Mouse (Mus musculus) embryonic facial prominence, embryonic 11.5 days (tissue): ENCODE data around the gene Tmcc1. TPM values are rescaled to one million over a fixed set of nuclear protein-coding genes. Genes with fewer than 3 reads are reported as not detected.

ENCODE experiments used
- ATAC-seq: fragments of 200-750 bp; cut with Nextera tagmentation; replicated peaks from 2 replicates; pipeline ENCODE4 v1.8.0; 2017; ENCODE audit warnings: low read depth; ENCODE audit not compliant: insufficient number of reproducible peaks, low FRiP score, low TSS enrichment
- DNase-seq: peaks from one replicate; pipeline ENCODE4 v3.0.0-alpha.2; 2015; ENCODE audit warnings: low spot score
- H3K27ac ChIP-seq: fragments of 300-500 bp; sonication (generic); replicated peaks from 2 replicates; pipeline ENCODE4 v1.5.1; 2014; ENCODE audit warnings: mild to moderate bottlenecking, low read depth, low read length, control low read depth
- H3K27me3 ChIP-seq: fragments of 300-500 bp; sonication (generic); 2 replicates; pipeline ENCODE4 v1.6.1; 2014; ENCODE audit warnings: mild to moderate bottlenecking, low read length, moderate library complexity, mixed read lengths; ENCODE audit not compliant: control insufficient read depth, insufficient read depth
- H3K36me3 ChIP-seq: fragments of 300-500 bp; sonication (generic); replicated peaks from 2 replicates; pipeline ENCODE4 v1.6.1; 2014; ENCODE audit warnings: low read depth, mild to moderate bottlenecking, low read length, moderate library complexity, mixed read lengths; ENCODE audit not compliant: control insufficient read depth, insufficient read depth
- H3K4me1 ChIP-seq: fragments of 300-500 bp; sonication (generic); 2 replicates; pipeline ENCODE4 v1.6.1; 2014; ENCODE audit warnings: low read length, mixed read lengths; ENCODE audit not compliant: control insufficient read depth, insufficient read depth
- H3K4me2 ChIP-seq: fragments of 300-500 bp; sonication (generic); 2 replicates; pipeline ENCODE4 v1.6.1; 2014; ENCODE audit warnings: low read depth, mild to moderate bottlenecking, control low read depth, low read length, moderate library complexity
- H3K4me3 ChIP-seq: fragments of 300-500 bp; sonication (generic); 2 replicates; pipeline ENCODE4 v1.5.1; 2014; ENCODE audit warnings: low read depth, low read length, control low read depth
- H3K9ac ChIP-seq: fragments of 300-500 bp; sonication (generic); replicated peaks from 2 replicates; pipeline ENCODE4 v1.6.1; 2014; ENCODE audit warnings: mild to moderate bottlenecking, control low read depth, low read length
- H3K9me3 ChIP-seq: fragments of 300-500 bp; sonication (generic); replicated peaks from 2 replicates; pipeline ENCODE4 v1.6.1; 2016; ENCODE audit warnings: mild to moderate bottlenecking, low read length, inconsistent platforms, mixed read lengths; ENCODE audit not compliant: control insufficient read depth
- WGBS: fragments of 180-500 bp; shearing (Covaris S2); extraction: QIAGEN DNeasy Blood & Tissue Kit; methylation state at CpG from one replicate; pipeline ENCODE4 v1.1.7; 2014; 5-methylcytosine and 5-hydroxymethylcytosine counted together
- polyA plus RNA-seq: library from polyadenylated mRNA; unstranded; fragments of >200 nt; fragmentation: Nextera tagmentation; extraction: Ambion mirVana; gene quantifications from 2 replicates; pipeline ENCODE4 v1.2.1, GENCODE M21; 2014

The Tmcc1 gene
- polyA plus RNA-seq, 1 experiment from 2014 or later, result 14.1 TPM

GRCm38 (mm10) chr6:115992981-115993380, 200.3 kb downstream of the Tmcc1 start:
- peaks cover 23% of the 10 kb centered on the region for H3K27me3 ChIP-seq
- H3K4me1 ChIP-seq, result peaks cover 20% of the 10 kb centered on the region
- 41% methylated on average over 6 of the region's 6 CpGs for WGBS
- no peaks in the 10 kb centered on the region for H3K9me3 ChIP-seq
- DNase-seq, result no peak
- H3K4me3 ChIP-seq, result peak overlapping the region; percentile 57
- no peak for ATAC-seq
- no peaks in the 10 kb centered on the region for H3K36me3 ChIP-seq
- peak overlapping the region; percentile 87 for H3K4me2 ChIP-seq
- H3K27ac ChIP-seq, result no peak overlapping the region
- peak overlapping the region; percentile 48; the same call in 1 of the 2 replicates for H3K9ac ChIP-seq

GRCm38 (mm10) chr6:115991881-115992620, 201.2 kb downstream of the Tmcc1 start:
- WGBS, result 27% methylated on average over 10 of the region's 10 CpGs
- DNase-seq, result no peak
- H3K9me3 ChIP-seq, result no peaks in the 10 kb centered on the region
- H3K9ac ChIP-seq, result peak overlapping the region; percentile 23
- no peak overlapping the region for H3K4me2 ChIP-seq
- no peaks in the 10 kb centered on the region for H3K36me3 ChIP-seq
- H3K4me3 ChIP-seq, result peak overlapping the region; percentile 57
- peaks cover 23% of the 10 kb centered on the region for H3K27me3 ChIP-seq
- peaks cover 14% of the 10 kb centered on the region for H3K4me1 ChIP-seq
- H3K27ac ChIP-seq, result no peak overlapping the region
- ATAC-seq, result no peak

- 26% methylated on average over 13 of the region's 13 CpGs for WGBS
- ATAC-seq, result no peak
- DNase-seq, result peak; percentile 40
- no peak overlapping the region for H3K27ac ChIP-seq
- H3K4me1 ChIP-seq, result peaks cover 15% of the 10 kb centered on the region
- H3K4me3 ChIP-seq, result peak overlapping the region; percentile 12
- H3K27me3 ChIP-seq, result peaks cover 23% of the 10 kb centered on the region
- peak overlapping the region; percentile 23 for H3K9ac ChIP-seq
- H3K36me3 ChIP-seq, result no peaks in the 10 kb centered on the region
- no peaks in the 10 kb centered on the region for H3K9me3 ChIP-seq
- H3K4me2 ChIP-seq, result peak overlapping the region; percentile 5
Measured at GRCm38 (mm10) chr6:115991108-115991880, 202.0 kb downstream of the Tmcc1 start.

GRCm38 (mm10) chr6:115990479-115990878, 202.8 kb downstream of the Tmcc1 start:
- Histone ChIP-seq H3K4me2 (no peak overlapping the region; the same call in 1 of the 2 replicates), H3K4me3 (peak overlapping the region; percentile 12; the same call in 1 of the 2 replicates), H3K27me3 (peaks cover 23% of the 10 kb centered on the region), H3K9ac (no peak overlapping the region), H3K9me3 (no peaks in the 10 kb centered on the region), H3K36me3 (no peaks in the 10 kb centered on the region), H3K4me1 (peaks cover 14% of the 10 kb centered on the region), H3K27ac (no peak overlapping the region)
- no peak for ATAC-seq
- 86% methylated on average over 9 of the region's 9 CpGs for WGBS
- DNase-seq, result no peak

- 79% methylated on average over 3 of the region's 3 CpGs for WGBS
- DNase-seq (no peak), ATAC-seq (no peak)
- Histone ChIP-seq H3K9ac (no peak overlapping the region), H3K4me3 (no peak overlapping the region), H3K27ac (no peak overlapping the region), H3K4me1 (peaks cover 14% of the 10 kb centered on the region), H3K4me2 (no peak overlapping the region; the same call in none of the 2 replicates), H3K36me3 (no peaks in the 10 kb centered on the region), H3K9me3 (no peaks in the 10 kb centered on the region), H3K27me3 (peaks cover 23% of the 10 kb centered on the region)
Measured at GRCm38 (mm10) chr6:115990056-115990455, 203.2 kb downstream of the Tmcc1 start.

- Histone ChIP-seq H3K9me3 (no peaks in the 10 kb centered on the region), H3K9ac (no peak overlapping the region), H3K4me2 (no peak overlapping the region; the same call in 1 of the 2 replicates), H3K27ac (no peak overlapping the region), H3K27me3 (peaks cover 23% of the 10 kb centered on the region), H3K4me3 (no peak overlapping the region), H3K4me1 (peaks cover 14% of the 10 kb centered on the region), H3K36me3 (no peaks in the 10 kb centered on the region)
- ATAC-seq (no peak), DNase-seq (no peak)
- 74% methylated on average over 4 of the region's 4 CpGs for WGBS
Measured at GRCm38 (mm10) chr6:115989607-115990006, 203.7 kb downstream of the Tmcc1 start.

- Histone ChIP-seq H3K4me2 (peak overlapping the region; percentile 16; the same call in 1 of the 2 replicates), H3K27ac (no peak overlapping the region), H3K4me3 (no peak overlapping the region), H3K27me3 (peaks cover 20% of the 10 kb centered on the region), H3K9ac (no peak overlapping the region), H3K4me1 (peaks cover 14% of the 10 kb centered on the region), H3K9me3 (no peaks in the 10 kb centered on the region), H3K36me3 (no peaks in the 10 kb centered on the region)
- 77% methylated on average over 5 of the region's 5 CpGs for WGBS
- ATAC-seq (no peak), DNase-seq (no peak)
Measured at GRCm38 (mm10) chr6:115989032-115989431, 204.3 kb downstream of the Tmcc1 start.
